Mouse (Mus musculus) limb, embryonic 15.5 days (tissue): ENCODE measurements around the gene Siva1. TPM values are rescaled to one million over a fixed set of nuclear protein-coding genes. Genes with fewer than 3 reads are reported as not detected.

ENCODE experiments used
- ATAC-seq: fragments of 200-750 bp; cut with Nextera tagmentation; 2 replicates; pipeline ENCODE4 v1.8.0; 2017; ENCODE audit warnings: low read depth, moderate TSS enrichment; ENCODE audit not compliant: insufficient number of reproducible peaks, low FRiP score, low TSS enrichment
- H3K27ac ChIP-seq: fragments of 300-500 bp; sonication (generic); 2 replicates; pipeline ENCODE4 v1.5.1; 2015; ENCODE audit warnings: moderate library complexity, mild to moderate bottlenecking, inconsistent platforms
- H3K27me3 ChIP-seq: fragments of 300-500 bp; sonication (generic); 2 replicates; pipeline ENCODE4 v1.6.1; 2015; ENCODE audit warnings: inconsistent platforms
- H3K36me3 ChIP-seq: fragments of 300-500 bp; sonication (generic); 2 replicates; pipeline ENCODE4 v1.6.1; 2015; ENCODE audit warnings: inconsistent platforms
- H3K4me1 ChIP-seq: fragments of 300-500 bp; sonication (generic); 2 replicates; pipeline ENCODE4 v1.6.1; 2015; ENCODE audit warnings: inconsistent platforms
- H3K4me2 ChIP-seq: fragments of 300-500 bp; sonication (generic); 2 replicates; pipeline ENCODE4 v1.6.1; 2015; ENCODE audit warnings: mild to moderate bottlenecking, inconsistent platforms
- H3K4me3 ChIP-seq: fragments of 300-500 bp; sonication (generic); 2 replicates; pipeline ENCODE4 v1.5.1; 2015; ENCODE audit warnings: mild to moderate bottlenecking, inconsistent platforms
- H3K9ac ChIP-seq: fragments of 300-500 bp; sonication (generic); 2 replicates; pipeline ENCODE4 v1.6.1; 2015; ENCODE audit warnings: inconsistent platforms
- H3K9me3 ChIP-seq: fragments of 300-500 bp; sonication (generic); 2 replicates; pipeline ENCODE4 v1.6.1; 2016; ENCODE audit warnings: inconsistent platforms
- WGBS: fragments of 180-500 bp; shearing (Covaris S2); methylation state at CpG from one replicate; pipeline ENCODE4 v1.1.7; 2015; 5-methylcytosine and 5-hydroxymethylcytosine counted together
- microRNA-seq: library from miRNA; unstranded; fragments of <30 nt; microRNA quantifications from one replicate; pipeline ENCODE4, GENCODE M21; 2016
- polyA plus RNA-seq: library from polyadenylated mRNA; unstranded; fragments of >200 nt; fragmentation: Nextera tagmentation; extraction: Ambion mirVana; gene quantifications from 2 replicates; pipeline ENCODE4 v1.2.1, GENCODE M21; 2015

The Siva1 gene
- polyA plus RNA-seq, 1 experiment from 2014 or later = 218 TPM

- H3K4me1 ChIP-seq = peaks cover 31% of the 10 kb centered on the region
- H3K27me3 ChIP-seq = no peaks in the 10 kb centered on the region
- ATAC-seq = no peak
- no peak overlapping the region for H3K4me2 ChIP-seq
- no peak overlapping the region for H3K27ac ChIP-seq
- no peak overlapping the region for H3K4me3 ChIP-seq
- H3K9ac ChIP-seq = no peak overlapping the region
- WGBS = 81% methylated on average over 3 of the region's 3 CpGs
- no peaks in the 10 kb centered on the region for H3K36me3 ChIP-seq
- H3K9me3 ChIP-seq = no peaks in the 10 kb centered on the region
Observed at GRCm38 (mm10) chr12:112696806-112697425, 52.4 kb downstream of the Siva1 start.

Small RNA genes within 50 kb of the gene (microRNA-seq; reads per million reads assigned to microRNA genes)
- not detected for gene Mir6939

Other genes starting within 250 kb of the Siva1 start
- 0.47 and 0.50 TPM in 2 replicates for gene A530016L24Rik, start 155.2 kb upstream of the Siva1 start, polyA plus RNA-seq
- gene Tmem179, start 127.9 kb upstream of the Siva1 start, polyA plus RNA-seq = 0.10 and 0.45 TPM in 2 replicates
- gene Inf2, start 55.9 kb upstream of the Siva1 start, polyA plus RNA-seq = 7.4 and 7.6 TPM in 2 replicates
- 11.6 and 27.2 TPM in 2 replicates for gene Adssl1, start 24.6 kb upstream of the Siva1 start, polyA plus RNA-seq
- 75.1 and 86.0 TPM in 2 replicates for gene Akt1, start 30.2 kb downstream of the Siva1 start, polyA plus RNA-seq
- 3.4 and 3.7 TPM in 2 replicates for gene Zbtb42, start 34.1 kb downstream of the Siva1 start, polyA plus RNA-seq
- gene Cep170b, start 75.8 kb downstream of the Siva1 start, polyA plus RNA-seq = 24.0 and 26.7 TPM in 2 replicates
- 13.1 and 14.5 TPM in 2 replicates for gene Pld4, start 116.0 kb downstream of the Siva1 start, polyA plus RNA-seq
- 9.4 and 9.8 TPM in 2 replicates for gene Ahnak2, start 158.0 kb downstream of the Siva1 start, polyA plus RNA-seq
- 5.9 and 6.4 TPM in 2 replicates for gene Clba1, start 164.3 kb downstream of the Siva1 start, polyA plus RNA-seq
- 105 TPM in 2 replicates for gene Cdca4, start 184.7 kb downstream of the Siva1 start, polyA plus RNA-seq
- 0.20 and 0.41 TPM in 2 replicates for gene Gpr132, start 223.5 kb downstream of the Siva1 start, polyA plus RNA-seq